23 mouse cellular contexts compared by ENCODE assay signal in the genomic region with DNA sequence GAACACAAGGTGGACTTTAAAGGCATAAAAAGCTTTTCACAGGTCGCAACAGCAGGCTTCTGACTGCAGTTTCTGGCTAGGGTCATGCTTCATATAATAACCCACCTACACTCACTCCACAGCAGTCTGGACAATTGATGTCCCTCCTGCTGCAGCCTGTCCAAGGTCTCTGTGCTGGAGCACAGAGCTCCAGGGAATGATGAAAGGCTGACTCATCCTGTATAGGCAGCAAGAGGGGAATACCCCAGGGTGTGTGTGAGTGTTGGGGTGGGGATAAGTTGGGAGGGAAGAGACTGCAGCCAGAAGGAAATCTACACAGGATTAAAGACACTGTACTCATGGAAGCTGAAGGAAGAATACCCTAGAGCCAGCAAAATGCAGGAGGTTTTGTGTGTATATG. TPM values are rescaled to one million over a fixed set of nuclear protein-coding genes. Genes with fewer than 3 reads are reported as not detected.
A peak's percentile ranks its signal among the peaks of the same experiment; 100 is the strongest.
DNase-seq lines count a peak whose midpoint lies in the region; ATAC-seq and TF ChIP-seq lines count a peak whose summit lies in the region.
"Had no signal": no experiment of that assay in that cellular context is flagged by ENCODE, and none has a peak within 500 bp of the region (broad histone marks: within the 10 kb centered on the region; RNA-seq: fewer than 3 reads in every experiment).

No protein-coding gene starts in this region.

- POLR2A ChIA-PET in Patski (lab: Charles Lee), result interaction anchor here (1.3 kb wide), 1 partner anchor 8 kb away, joined by 4 read pairs; no protein-coding TSS in a partner anchor

- in situ Hi-C loops in Patski (cut with MboI; ENCODE audit: low pct_unique_long_range_greater_than_20kb), result no loop called here

- DNase-seq in adrenal gland, adult (ENCODE audit: inconsistent age in 2 of 2, low spot score in 1 of 2), result peak; percentile 82 to 90
- DNase-seq in adrenal gland, postnatal 4 days (ENCODE audit: low spot score in 2 of 2), result no peak
- peak; percentile 63 for DNase-seq in 3134 (ENCODE audit: extremely low read depth, insufficient read length, low spot score)
- DNase-seq in Patski (ENCODE audit: low read depth, low spot score), result no peak
- peak; percentile 40 for DNase-seq in brain, adult 2 months (ENCODE audit: low read depth, low spot score)
- no peak for DNase-seq in left cerebral cortex, adult 11 months (ENCODE audit: low spot score)
- DNase-seq in left cerebral cortex, adult 18-20 months (ENCODE audit: low spot score in 2 of 2), result no peak
- DNase-seq: cerebellum, adult 18-20 months; cerebellum, postnatal 36 days; gastrocnemius, adult 2 months; heart, postnatal 36 days; kidney, adult 9 months; kidney, postnatal 25 days; layer of hippocampus, adult 9-11 months; liver, embryonic 13.5 days had no signal

- H3K27me3 ChIP-seq in Patski, result no peaks in the 10 kb centered on the region
- H3K27me3 ChIP-seq: CH12.LX; intestine, embryonic 15.5 days; limb, embryonic 13.5 days; liver, embryonic 13.5 days; lung, embryonic 15.5 days; midbrain, embryonic 12.5 days; stomach, embryonic 15.5 days had no signal

- peak; percentile 74 for ATAC-seq in Patski
- ATAC-seq in inflammation-experienced regulatory T-cells, adult 6 months, result no peak
- ATAC-seq: activated CD4-positive, CD25-positive, alpha-beta regulatory T cell, adult 4 months; intestine, embryonic 15.5 days had no signal

- CTCF ChIA-PET in Patski (lab: Charles Lee), result interaction anchor here (1.2 to 3.2 kb wide), 2 partner anchors 14 to 16 kb away, joined by 4 to 11 read pairs; no protein-coding TSS in a partner anchor

- TF ChIP-seq CTCF in Patski (IDR thresholded peaks at IDR 0.05), result no peak

RNA-seq across cellular contexts. Expression of a gene that starts 7.3 kb away (rescaled TPM):
- total RNA-seq in adrenal gland, postnatal 4 days (2021), result 100 to 1,000 TPM; 150 to 153 TPM
- polyA plus RNA-seq in Patski (2021), result 66.3 TPM
- total RNA-seq in left cerebral cortex, adult 18-20 months (2021), result 100 to 1,000 TPM; 383 to 387 TPM
- 10 to 100 TPM; 22.0 to 47.5 (median 34.9) TPM for polyA plus RNA-seq in inflammation-experienced regulatory T-cells, adult 6 months (2017; shearing (Covaris generic))

RNA-seq across cellular contexts. Expression of a gene that starts 31.0 kb away (rescaled TPM):
- 10 to 100 TPM; 58.7 to 65.9 TPM for total RNA-seq in adrenal gland, postnatal 4 days (2021)
- 50.2 TPM for polyA plus RNA-seq in Patski (2021)
- 1 to 10 TPM; 4.9 to 5.2 TPM for total RNA-seq in left cerebral cortex, adult 18-20 months (2021)
- polyA plus RNA-seq in inflammation-experienced regulatory T-cells, adult 6 months (2017; shearing (Covaris generic)), result 10 to 100 TPM; 25.3 to 48.1 (median 32.1) TPM

RNA-seq across cellular contexts. Expression of a gene that starts 33.2 kb away (rescaled TPM):
- total RNA-seq in adrenal gland, postnatal 4 days (2021), result 10 to 100 TPM; 73.7 to 76.7 TPM
- polyA plus RNA-seq in Patski (2021), result 39.8 TPM
- total RNA-seq in left cerebral cortex, adult 18-20 months (2021), result 10 to 100 TPM; 51.8 to 54.1 TPM
- 10 to 100 TPM; 39.8 to 50.7 (median 45.7) TPM for polyA plus RNA-seq in inflammation-experienced regulatory T-cells, adult 6 months (2017; shearing (Covaris generic))

RNA-seq across cellular contexts. Expression of a gene that starts 34.6 kb away (rescaled TPM):
- 100 to 1,000 TPM; 135 to 137 TPM for total RNA-seq in adrenal gland, postnatal 4 days (2021)
- polyA plus RNA-seq in Patski (2021), result 115 TPM
- 10 to 100 TPM; 69.0 to 72.9 TPM for total RNA-seq in left cerebral cortex, adult 18-20 months (2021)
- 10 to 100 TPM; 68.7 to 85.6 (median 71.2) TPM for polyA plus RNA-seq in inflammation-experienced regulatory T-cells, adult 6 months (2017; shearing (Covaris generic))

RNA-seq across cellular contexts. Expression of a gene that starts 34.6 kb away (rescaled TPM):
- 10 to 100 TPM; 63.5 to 66.9 TPM for total RNA-seq in adrenal gland, postnatal 4 days (2021)
- 21.4 TPM for polyA plus RNA-seq in Patski (2021)
- total RNA-seq in left cerebral cortex, adult 18-20 months (2021), result 10 to 100 TPM; 47.5 to 51.1 TPM
- 10 to 100 TPM; 16.4 to 26.2 (median 26.1) TPM for polyA plus RNA-seq in inflammation-experienced regulatory T-cells, adult 6 months (2017; shearing (Covaris generic))

Comparison
In these comparisons a context has a peak if more than half of its experiments do, and no peak if none do; other contexts are left out.
1. DNase-seq: peak in adrenal gland, adult (2 of 2), 3134 (single experiment) and brain, adult 2 months (single experiment); none in adrenal gland, postnatal 4 days (0 of 2), Patski (single experiment), left cerebral cortex, adult 11 months (single experiment) and left cerebral cortex, adult 18-20 months (0 of 2).
2. RNA of a gene that starts 31.0 kb away (total RNA-seq): 58.7 to 65.9 TPM in adrenal gland, postnatal 4 days; 4.9 to 5.2 TPM in left cerebral cortex, adult 18-20 months; every median in the first group is over 4 times any median in the second.